Mouse (Mus musculus): Measurements from ENCODE around the gene Tmprss2.

Tmprss2 gene

GRCm38 (mm10) chr16:97529241-97529640 lies 81.8 kb downstream of the Tmprss2 start:
- TF ChIP-seq GATA4 (IDR thresholded peaks at IDR 0.05; ENCODE audit: insufficient replicate concordance, low read length) = no peak

- no peak for TF ChIP-seq GATA4 (IDR thresholded peaks at IDR 0.05; ENCODE audit: insufficient replicate concordance, low read length)
These were observed 88.0 kb downstream of the Tmprss2 start for GRCm38 (mm10) chr16:97523024-97523423.

GRCm38 (mm10) chr16:97521983-97522382 lies 89.0 kb downstream of the Tmprss2 start:
- TF ChIP-seq GATA4 (IDR thresholded peaks at IDR 0.05; ENCODE audit: insufficient replicate concordance, low read length) = no peak

GRCm38 (mm10) chr16:97516341-97516740 lies 94.7 kb downstream of the Tmprss2 start:
- TF ChIP-seq GATA4 (IDR thresholded peaks at IDR 0.05; ENCODE audit: insufficient replicate concordance, low read length) = no peak

Data from liver, adult (tissue).